Mouse (Mus musculus): ENCODE data around the gene Stat5b. TPM values are rescaled to one million over a fixed set of nuclear protein-coding genes. Genes with fewer than 3 reads are reported as not detected.

Stat5b gene
- total RNA-seq, 2 experiments from 2014 or later = 58.3 to 111 TPM

DNA sequence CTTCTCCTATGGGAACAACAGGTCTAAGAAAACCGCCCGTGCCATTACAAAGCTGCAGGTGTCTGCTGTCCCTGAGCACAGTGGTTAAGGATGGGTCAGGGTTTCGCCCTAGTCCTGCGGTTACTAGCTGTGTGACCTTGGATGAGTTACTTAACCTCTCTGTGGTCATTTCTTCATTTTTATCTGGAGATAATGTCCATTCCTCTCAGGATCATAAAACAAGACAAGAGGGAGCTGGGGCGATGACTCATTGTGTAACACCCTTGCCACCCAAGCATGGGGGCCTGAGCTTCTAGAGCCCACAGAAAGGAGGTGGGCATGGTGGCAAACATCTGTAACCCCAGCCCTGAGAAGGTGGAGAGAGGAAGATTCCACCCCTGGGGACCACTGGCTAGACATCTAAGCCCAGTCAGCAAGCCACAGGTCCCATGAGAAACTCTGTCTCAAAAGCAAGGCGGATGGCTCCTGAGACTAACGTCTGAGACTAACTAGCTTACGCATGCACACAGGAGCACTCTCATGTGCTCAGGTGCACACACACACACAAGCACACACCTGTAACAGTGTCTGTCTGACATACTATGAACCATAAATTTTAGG, 7.4 kb downstream of the Stat5b start:
- peak in 1 of 2 experiments; percentile 37 for DNase-seq

DNA sequence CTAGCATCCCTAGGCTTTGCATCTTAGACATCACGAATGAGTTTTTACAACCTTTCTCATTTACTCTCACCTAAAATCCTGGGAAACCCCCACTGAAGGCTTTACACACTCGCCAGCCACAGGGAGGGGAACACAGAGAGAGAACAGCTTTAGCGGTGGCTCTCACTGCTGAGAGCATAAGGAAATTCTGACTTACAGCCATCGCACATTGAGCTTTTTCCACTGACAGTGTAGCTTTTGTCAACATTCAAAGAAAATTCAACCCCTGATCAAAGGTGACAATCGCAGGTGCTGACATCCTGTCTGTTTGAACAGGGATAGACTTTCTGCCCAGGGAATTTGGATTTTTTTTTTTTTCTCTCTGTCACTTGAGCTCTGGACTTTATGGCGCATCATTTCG, 8.5 kb downstream of the Stat5b start:
- no peak for DNase-seq

DNA sequence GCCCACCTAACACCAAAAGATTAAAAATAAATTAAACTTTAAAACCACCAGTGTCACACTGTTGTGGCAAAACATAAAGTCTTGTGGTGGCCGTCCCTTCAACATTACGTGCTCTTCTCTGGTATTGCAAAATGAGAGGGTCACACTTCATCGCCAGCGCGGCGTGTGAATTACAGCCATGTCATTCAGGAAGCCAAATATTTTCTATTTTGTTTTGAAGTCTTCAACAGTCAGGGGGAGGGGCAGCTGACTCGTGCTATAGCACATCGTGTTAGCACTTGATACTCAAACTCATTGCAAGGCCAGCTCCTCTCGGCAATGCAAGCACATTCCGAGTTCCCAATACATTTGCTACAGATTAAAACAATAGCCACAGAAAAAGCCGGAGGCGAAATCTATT, 9.7 kb downstream of the Stat5b start:
- DNase-seq = peak in 1 of 2 experiments; percentile 48

DNA sequence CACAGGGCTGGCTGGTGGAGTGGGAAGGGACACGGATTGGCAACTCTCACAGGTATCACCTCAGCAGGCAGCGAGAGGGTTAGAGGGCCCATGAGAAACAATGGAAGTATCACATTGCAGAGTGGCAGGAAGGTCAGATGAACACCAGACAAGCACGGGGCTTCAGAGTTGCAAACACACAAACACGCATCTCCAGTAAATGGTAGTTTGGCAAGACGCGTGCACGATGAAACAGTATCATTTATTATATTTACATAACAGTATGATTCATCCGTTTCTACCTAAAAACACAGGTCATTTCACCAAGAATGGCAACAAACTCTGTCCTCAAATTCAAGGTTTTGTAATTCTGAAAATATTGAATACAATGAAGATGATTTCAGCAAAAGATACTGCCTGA, 11.0 kb downstream of the Stat5b start:
- DNase-seq = no peak

DNA sequence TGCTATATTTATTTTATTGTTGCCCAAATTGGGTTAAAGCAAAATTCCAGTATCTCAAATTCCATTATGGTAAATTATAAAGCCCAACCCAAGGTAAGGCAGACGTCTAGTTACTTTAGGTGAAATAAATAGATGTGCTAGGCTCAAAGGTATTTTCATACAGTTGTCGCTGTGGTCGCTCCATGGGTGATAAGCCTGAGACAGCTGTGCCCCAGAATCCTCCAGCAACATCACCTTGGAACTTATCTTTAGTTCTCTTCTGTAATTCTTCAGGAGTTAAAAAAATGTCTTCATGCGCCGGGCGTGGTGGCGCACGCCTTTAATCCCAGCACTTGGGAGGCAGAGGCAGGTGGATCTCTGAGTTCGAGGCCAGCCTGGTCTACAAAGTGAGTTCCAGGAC, 11.6 kb downstream of the Stat5b start:
- no peak for DNase-seq

DNA sequence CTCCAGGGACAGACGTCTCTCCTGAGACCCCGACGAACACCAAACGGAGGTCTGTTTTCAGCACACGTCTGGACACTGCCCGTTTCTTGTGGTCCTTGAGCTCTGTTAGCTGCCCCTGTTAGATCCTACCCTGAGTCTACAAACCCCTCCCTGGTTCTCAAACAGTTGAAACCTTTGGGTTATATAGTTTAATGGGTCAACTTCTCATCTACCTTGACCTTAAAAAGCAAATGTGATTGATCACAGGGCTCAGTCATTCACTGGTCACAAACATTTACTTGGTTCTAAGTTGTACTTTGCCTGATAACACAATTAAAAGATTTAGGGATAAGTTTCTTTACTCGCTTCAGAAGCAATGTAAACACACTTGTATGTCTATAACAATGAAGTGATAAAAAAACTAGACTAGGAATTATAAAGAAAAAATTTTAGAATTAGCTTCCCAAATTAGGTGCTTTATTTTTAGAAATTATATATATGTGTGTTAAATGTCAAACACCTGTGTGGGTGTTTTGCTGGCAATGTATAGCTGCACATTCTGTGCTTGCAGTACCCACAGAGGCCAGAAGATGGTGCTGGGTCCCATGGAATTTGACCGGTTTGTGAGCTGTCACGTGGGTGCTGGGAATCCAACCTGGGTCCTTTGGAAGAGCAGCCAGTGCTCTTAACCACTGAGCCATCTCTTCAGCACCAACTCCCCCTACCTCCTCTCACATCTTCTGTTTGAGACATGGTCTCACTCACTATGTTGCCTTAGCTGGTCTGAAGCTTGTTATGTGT, 13.4 kb downstream of the Stat5b start:
- no peak for DNase-seq

DNA sequence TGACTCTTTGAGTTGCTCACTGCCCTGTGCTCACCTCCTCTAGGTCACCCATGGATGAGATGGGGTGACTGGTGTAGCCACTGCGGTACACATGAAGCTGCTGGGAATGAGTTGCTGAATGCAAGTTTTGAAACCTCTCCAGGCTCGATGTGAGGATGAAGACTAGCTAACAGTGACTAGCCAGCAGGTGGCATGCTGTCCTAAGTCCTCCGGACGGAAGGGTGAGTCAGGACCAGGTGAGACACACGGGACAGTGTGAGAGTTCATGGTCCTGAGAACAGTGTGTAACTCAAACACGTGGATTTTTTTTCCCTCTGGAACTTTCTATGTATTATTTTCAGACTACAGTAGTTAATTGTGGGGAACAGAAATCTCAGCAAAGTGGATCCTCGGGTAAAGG, 17.1 kb downstream of the Stat5b start:
- DNase-seq = peak; percentile 37 to 50

DNA sequence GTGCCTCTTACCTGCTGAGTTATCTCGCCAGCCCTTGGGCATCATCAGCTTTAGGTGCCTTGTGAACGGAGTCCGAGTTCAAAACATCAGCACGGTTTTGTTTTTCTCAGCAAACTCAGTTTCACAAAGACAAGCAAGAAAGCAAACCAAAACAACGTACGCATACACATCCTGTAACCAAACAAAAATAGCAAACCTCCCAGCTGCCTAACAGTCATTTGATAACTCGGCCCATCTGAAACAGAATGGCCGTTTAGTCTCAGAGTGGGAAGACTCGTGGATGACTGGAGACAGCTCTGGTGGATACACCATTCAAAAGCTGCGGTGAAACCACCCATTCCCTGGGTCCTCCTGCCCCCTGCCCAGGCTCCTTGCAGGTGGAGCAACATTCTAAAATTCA, 19.1 kb downstream of the Stat5b start:
- DNase-seq = no peak

DNA sequence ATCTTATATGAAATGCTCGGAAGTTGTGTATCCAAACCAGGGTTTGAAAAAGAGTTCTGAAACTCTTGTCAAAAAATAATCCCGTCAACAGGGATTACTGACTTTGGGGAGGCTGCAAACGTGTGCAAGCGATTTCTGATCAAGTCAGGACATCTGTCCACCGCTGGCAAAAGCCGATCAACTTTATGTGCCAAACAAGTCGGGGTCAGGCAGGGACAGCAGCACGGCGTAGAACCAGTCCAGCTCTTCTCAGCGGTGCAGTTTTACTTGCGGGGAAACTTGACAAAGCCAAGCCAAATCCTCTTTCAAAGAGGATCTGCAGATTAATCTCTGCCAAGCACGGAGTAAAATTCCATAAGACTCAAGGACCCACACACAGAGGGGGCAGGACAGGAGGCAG, 20.8 kb downstream of the Stat5b start:
- DNase-seq = peak; percentile 41 to 54

DNA sequence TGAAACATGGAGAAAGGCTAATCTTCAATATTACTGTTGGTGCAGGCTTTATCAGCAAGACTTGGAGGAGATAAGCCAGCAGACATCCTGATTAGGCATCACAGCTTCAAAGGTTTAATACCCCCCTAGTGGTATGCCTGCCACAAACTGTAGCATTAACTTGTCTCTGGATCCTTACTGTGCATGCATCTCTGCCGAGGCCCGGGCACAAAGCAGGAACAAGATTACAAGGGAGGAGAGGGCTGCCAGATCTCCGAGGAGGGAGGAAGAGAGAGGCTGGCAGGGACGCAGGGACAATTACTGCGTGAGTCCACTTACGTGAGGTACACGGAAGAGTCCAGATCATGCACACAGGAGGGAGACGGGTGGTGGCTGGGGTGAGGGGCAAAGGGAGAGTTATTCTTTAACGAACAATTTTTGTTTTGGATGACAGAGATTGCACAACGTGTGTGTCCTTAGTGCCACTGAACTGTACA, 21.8 kb downstream of the Stat5b start:
- peak in 1 of 2 experiments; percentile 30 for DNase-seq

DNA sequence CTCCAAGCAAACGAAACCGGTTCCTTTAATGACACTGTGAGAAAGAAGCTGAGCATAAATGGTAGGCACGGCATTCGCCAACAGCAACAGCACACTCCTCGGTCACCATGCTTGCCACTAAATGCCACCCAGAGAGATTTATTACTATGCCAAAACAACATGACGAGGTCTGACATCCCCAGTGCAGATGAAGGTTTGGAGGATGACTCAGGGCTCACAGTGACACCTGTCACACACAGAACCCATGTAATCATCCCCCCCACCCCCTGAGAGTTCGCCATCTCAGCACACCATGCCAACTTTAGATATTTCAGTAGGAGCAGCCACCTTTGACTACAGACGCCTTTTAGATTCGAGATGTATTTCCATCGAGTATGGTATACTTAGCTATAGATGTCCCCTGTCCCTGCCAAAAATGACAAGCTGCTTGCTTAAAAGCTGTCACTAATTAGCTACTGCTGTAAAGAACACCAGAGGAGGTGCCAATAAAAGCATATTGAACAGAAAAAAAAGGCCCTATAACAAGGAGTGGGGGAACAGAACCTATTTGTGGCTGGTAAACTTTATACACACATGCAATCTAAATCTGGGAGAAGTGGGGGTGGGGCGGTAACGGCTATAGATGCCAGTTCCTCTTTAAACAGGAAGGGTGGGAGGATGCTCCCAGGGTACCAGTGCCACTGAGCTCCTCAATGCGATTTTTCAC, 24.2 kb downstream of the Stat5b start:
- no peak for DNase-seq

DNA sequence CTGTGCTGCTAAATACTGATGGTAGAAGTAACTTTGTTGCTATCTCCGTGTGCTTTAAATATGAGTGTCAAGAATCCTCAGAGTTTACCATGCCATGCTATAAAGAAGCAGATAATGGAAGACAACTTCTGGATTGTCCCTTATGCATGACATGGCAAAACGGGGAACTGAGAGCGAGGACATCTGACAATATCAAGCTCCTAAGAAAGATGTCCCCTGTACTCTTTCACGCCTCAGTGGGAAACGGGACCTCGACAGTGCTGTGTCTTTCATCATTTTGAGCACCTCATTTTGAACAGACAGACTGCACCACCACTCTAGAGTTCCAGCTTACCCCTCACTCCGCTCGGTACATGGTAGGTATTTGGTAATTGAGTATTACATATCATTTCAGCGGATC, 25.1 kb downstream of the Stat5b start:
- DNase-seq = no peak

DNA sequence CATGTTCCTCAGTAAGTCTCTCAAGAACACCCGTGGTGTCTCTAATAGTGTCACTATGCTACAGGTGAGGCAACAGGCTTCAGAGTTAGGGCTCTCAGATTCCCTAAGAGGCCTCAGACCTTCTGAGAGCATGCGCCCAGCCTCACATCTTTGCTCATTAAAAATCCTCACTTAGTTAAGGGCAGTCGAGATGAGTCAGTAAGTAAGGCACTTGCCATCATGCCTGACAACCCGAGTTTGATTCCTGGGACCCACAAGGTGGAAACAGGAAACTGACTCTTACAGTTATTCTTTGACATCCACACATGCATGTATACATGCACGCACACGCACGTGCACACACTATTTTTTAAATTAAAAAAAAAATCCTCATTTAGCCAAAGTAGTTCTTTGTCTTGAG, 26.0 kb downstream of the Stat5b start:
- no peak for DNase-seq

DNA sequence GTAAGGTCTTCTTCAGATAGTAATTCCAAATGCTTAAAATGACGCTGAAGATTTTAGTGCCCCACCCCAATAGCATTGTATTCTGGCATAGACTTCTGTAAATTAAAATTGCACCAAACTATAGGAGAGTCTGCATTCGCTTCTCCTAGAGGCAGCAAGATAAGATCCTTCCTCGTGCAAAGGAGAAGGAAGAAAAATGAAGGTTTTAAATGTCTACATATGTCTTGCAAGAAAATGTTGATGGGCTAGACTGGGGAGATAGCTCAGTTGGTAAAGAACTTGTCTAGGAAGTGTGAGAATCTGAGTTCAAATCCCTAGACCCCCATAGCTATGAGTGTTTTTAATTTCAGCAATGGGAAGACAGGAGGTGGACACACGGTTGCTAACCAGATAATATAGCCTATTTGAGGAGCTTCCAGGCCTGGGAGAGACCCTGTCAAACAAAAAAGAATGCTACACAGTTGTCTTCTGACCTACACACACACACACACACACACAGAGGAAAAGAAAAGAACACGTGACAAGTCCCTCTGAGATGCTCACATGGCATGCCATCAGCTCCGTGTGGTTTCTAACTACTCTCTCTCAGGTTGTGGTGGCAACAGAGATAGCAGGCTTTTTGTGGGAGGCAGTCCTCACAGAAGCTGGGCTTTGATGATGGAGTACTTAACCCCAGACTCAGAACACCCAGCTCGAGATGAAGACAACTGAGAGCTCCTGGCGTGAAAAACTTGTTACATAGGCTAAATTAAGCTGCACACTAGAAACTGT, 26.8 kb downstream of the Stat5b start:
- no peak for DNase-seq

DNA sequence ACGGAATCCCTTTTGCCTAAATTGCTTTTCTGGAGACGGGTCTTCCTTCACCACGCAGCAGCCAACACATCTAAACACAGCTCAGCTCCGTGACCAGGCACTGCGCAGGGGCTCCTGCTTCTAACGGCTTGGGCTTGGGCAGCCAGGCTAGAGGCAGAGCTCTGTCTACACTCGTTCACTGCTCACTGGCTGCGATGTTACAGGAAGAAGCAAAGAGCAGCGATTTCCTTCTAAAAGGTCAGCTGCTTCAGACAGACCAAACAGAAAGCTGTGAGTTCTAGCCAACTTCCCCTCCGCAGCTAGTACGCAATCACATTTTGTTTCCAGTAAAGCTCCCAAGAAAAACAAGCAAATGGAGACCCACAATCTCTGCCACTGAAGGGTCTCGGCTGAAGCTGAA, 28.2 kb downstream of the Stat5b start:
- DNase-seq = peak; percentile 48 to 65

DNA sequence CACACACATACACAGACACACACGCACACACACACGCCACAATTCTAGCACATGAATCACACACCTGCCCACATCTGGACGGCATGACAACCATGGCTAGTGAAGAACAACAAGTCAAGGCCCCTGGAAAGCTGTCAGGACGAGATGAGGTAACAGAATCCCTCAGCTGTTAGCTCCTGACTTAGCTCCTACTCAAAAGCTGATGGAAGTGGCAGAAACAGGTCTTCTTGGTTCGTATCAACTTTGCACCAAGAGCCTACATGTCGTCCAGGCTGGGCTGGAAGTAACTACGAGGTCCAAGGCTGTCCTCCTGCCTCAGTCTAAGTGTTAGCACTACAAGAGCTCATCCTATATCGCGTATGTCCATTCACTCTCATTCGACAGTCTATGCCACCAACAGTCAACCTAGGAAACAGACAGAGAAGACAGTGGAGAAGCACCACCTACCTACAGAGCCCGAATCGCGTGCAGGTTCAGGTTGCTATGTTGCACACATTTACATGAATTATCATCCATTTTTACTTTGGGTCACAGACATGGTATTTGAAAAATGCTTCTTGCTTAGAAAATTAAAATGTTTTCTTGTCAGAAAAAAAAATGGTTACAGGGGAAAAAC, 28.8 kb downstream of the Stat5b start:
- DNase-seq = no peak

DNA sequence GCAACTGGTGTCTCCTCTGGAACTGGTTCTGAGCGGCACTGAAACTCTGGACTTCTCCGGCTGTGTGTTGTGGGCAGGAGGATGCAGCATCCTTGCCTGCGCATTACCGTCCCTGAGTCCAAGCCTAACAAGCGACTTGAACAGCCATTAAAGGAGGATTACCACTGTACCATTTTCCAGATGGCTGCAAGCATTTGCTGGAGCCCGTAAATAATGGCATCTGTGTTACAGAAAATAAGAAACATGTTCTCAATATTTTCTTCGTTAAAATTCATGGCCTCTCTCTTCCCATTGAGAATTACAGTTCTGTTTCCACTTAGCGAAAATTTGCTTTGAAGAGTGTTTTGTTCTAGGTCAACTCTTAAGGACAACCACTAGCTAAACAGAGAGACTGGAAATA, 30.5 kb downstream of the Stat5b start:
- no peak for DNase-seq

DNA sequence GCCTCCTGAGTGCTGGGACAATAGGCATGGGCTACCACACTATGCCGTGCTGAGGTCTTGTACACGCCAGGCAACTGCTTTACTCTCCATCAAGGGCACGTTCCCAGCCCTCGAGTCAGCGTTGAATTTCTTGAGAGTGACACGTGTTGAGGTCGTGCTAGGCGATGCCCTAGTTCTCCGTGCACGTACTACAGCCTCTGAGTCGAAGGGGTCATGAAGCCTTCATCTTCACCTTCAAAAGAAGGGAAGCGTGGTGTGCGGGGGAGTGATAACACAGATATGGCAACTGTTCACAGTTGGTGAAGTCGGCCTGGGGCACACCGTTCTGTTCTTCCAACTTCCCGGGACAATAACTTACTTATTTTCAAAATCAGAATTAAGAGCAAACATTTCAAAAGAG, 30.9 kb downstream of the Stat5b start:
- peak in 1 of 2 experiments; percentile 37 for DNase-seq

DNA sequence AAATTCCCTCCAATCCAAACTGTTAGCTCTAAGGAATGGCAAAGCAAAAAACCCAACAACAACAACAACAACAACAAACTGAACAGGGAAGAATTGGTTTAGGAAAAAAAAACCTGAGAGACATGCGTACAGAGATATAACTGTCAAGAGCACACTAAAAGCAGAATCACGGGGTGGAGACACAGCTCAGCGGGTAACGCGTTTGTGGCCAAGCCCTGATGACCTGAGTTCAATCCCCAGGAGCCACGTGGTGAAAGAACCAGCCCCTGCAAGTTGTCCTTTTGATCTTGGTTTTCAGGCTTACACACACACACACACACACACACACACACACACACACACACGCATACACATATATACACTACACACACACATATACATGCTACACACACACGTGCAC, 31.5 kb downstream of the Stat5b start:
- DNase-seq = no peak

DNA sequence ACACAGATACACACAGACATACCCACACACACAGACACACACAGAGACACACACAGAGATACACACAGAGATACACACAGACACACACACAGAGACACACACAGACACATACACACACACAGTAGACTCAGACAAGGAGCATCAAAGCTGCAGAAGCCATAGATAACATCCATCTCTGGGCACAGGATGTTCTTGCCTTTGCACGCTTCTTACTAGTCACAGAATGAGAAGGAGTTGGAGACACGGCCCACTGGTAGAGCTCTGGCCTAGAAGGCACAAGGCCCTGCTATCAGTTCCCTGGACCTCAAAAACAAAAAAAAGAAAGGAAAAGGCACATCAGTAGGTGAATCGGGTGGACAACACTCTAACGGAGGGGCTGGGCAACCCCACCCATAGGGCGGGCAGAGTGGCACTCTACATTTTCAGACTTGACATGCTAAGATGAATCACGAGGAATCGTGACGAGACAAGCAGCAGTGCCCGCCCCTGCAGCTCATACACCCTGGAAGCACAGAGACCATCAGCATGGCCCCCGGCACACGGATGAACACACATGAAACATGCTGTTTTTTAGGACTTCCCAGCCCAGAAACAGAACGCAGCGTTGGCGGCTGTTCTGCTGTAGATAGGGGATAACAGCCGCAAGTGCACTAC, 32.0 kb downstream of the Stat5b start:
- no peak for DNase-seq

DNA sequence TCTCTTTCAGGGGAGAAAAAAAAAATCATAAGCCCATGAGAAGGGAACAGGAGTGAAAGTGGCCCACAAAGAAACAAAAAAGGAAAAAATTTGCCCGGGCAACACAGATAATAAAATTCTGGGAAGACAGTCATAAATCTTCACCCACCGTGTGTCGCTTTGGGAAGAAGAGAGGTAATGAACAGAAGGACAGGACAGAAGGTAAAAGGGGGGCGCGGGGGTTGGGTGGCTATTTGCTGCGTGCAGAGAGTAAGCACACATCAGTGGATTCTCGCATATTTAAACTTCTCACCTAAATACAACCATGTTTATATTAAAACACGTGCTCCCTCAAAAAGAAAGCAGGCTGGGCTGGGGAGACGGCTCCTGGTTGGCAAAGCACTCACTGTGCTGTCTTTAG, 33.2 kb downstream of the Stat5b start:
- DNase-seq = peak in 1 of 2 experiments; percentile 42
